Mouse (Mus musculus) Patski (cell line): ENCODE measurements around the gene Ralgps2. TPM values are rescaled to one million over a fixed set of nuclear protein-coding genes. Genes with fewer than 3 reads are reported as not detected.

Experiments used
- ATAC-seq: fragments of 100-300 bp; one replicate; pipeline ENCODE4 v1.8.0; 2021
- CTCF ChIA-PET: fragments of 350-600 bp; sonication (Branson Sonifier 250); formaldehyde crosslinking; loops from one replicate; lab custom pipeline; 2022; ENCODE audit warnings: inconsistent platforms; lab: Charles Lee
- POLR2A ChIA-PET: fragments of 350-600 bp; sonication (Branson Sonifier 250); formaldehyde crosslinking; loops from one replicate; lab custom pipeline; 2022; ENCODE audit warnings: antibody characterized with exemption, inconsistent platforms; lab: Charles Lee
- DNase-seq: peaks from one replicate; pipeline ENCODE4 v3.0.0-alpha.2; 2011; ENCODE audit warnings: low read depth, low spot score
- H3K27me3 ChIP-seq: fragments of 371-371 bp; one replicate; pipeline ENCODE4 v1.5.1; 2021
- CTCF ChIP-seq: fragments of 100-300 bp; IDR thresholded peaks from one replicate; pipeline ENCODE4 v1.5.1; 2021
- in situ Hi-C: fragments of 300-500 bp; cut with MboI; formaldehyde crosslinking; loops from 3 replicates; pipeline ENCODE4 v1.11.1; 2018; ENCODE audit warnings: low pct_unique_long_range_greater_than_20kb, mixed read lengths
- polyA plus RNA-seq: library from polyadenylated mRNA; unstranded; gene quantifications from one replicate; pipeline ENCODE4 v1.2.3, GENCODE M21; 2021

Ralgps2 gene
- polyA plus RNA-seq, 1 experiment from 2014 or later, result 7.4 TPM

- H3K27me3 ChIP-seq, result no peaks in the 10 kb centered on the region
- CTCF ChIA-PET, result no interaction called here
- no peak for TF ChIP-seq CTCF
- ATAC-seq (no peak), DNase-seq (no peak)
- POLR2A ChIA-PET, result no interaction called here
- in situ Hi-C loops, result no loop called here
Observed at GRCm38 (mm10) chr1:156778977-156779376, 160.4 kb downstream of the Ralgps2 start.

GRCm38 (mm10) chr1:156777896-156778295 is 161.5 kb downstream of the Ralgps2 start:
- ATAC-seq (no peak), DNase-seq (no peak)
- in situ Hi-C loops, result no loop called here
- ChIA-PET CTCF (no interaction called here), POLR2A (interaction anchor here (0.7 kb wide), 1 partner anchor 115 kb away, joined by 3 read pairs; no protein-coding TSS in a partner anchor)
- TF ChIP-seq CTCF, result no peak
- H3K27me3 ChIP-seq, result no peaks in the 10 kb centered on the region

- ATAC-seq (peak; percentile 95), DNase-seq (peak; percentile 77)
- no peak for TF ChIP-seq CTCF
- ChIA-PET CTCF (interaction anchor here (1.4 to 1.7 kb wide), 2 partner anchors 17 to 34 kb away, joined by 3 to 4 read pairs; no protein-coding TSS in a partner anchor), POLR2A (no interaction called here)
- H3K27me3 ChIP-seq, result no peaks in the 10 kb centered on the region
- in situ Hi-C loops, result no loop called here
Observed at GRCm38 (mm10) chr1:156775983-156776382, 163.4 kb downstream of the Ralgps2 start.

DNA sequence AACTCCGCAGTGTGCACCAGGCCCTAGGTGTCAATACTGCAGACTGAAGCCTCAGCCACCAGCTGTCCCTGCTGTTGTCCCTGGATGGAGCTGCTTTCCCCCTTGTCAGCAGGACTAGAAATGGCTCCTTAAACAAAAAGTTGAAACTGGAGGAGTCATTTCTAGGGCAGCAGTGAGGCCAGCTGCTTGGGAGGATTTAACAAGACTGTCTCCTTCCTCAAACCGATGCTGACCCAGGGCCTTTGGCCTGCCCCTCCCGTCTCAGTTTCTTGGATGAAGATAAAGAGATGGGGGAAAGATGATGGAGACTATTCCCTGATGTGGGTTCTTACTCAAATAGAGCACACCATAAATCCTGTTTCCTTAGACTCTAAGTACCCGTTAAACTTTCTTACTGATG is 164.2 kb downstream of the Ralgps2 start:
- CTCF ChIA-PET, result no interaction called here
- POLR2A ChIA-PET, result interaction anchor here (0.6 kb wide), 1 partner anchor 14 kb away, joined by 4 read pairs; no protein-coding TSS in a partner anchor
- ATAC-seq (no peak), DNase-seq (no peak)
- no peaks in the 10 kb centered on the region for H3K27me3 ChIP-seq
- in situ Hi-C loops, result no loop called here
- TF ChIP-seq CTCF, result no peak

DNA sequence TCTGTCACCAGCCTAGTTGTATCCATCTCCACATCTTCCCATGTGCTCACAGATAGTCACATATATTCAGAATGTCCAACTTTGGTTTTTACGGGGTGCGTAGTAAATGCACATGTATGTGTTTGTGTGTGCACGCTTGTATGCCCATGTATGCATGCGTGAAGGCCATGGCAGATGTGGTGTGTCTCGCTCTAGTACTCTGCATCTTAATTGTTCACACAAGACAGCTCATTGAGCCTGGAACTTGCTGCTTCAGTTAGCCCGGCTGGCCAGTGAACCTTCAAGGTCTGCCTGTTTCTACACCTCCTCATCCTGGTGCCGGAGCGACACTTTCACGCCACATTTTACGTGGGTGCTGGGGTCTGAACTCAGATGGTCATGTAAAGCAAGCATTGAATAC is 168.6 kb downstream of the Ralgps2 start:
- TF ChIP-seq CTCF, result no peak
- CTCF ChIA-PET, result no interaction called here
- ATAC-seq (no peak), DNase-seq (no peak)
- POLR2A ChIA-PET, result no interaction called here
- no peaks in the 10 kb centered on the region for H3K27me3 ChIP-seq
- in situ Hi-C loops, result no loop called here

DNA sequence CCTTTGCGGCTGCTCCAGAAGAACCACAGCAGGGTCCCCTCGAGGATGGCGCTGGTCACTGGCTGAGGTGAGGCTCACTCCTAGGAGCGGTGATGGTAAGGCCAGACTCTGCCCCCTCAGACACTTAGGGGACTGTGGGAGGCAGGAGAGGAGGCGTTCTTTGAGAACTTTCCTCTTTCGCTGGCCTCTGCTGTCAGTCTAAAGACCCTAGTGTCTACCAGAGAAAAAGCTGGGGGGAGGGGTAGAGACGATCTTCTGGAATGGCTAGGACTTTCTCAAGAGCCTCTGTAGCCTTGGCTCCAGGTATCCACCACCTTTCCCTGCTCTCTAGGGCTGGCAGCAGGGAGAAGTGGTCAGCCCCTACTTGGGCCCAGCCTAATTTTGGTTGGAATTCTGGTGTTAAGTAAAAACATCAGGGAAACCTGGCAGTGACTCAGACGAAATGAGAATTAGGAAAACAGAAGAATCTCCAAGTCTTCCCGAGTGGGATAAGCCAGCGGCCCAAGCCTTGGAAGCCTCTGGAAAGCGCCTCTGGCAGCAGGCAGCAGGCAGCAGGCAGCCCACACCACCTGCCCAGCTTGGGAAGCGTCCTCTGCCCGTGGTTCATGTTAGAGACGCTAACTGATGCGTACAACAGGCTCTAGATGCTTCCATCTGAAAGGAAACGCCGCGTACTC is 169.7 kb downstream of the Ralgps2 start:
- ChIA-PET CTCF (no interaction called here), POLR2A (no interaction called here)
- H3K27me3 ChIP-seq, result no peaks in the 10 kb centered on the region
- ATAC-seq (no peak), DNase-seq (no peak)
- no peak for TF ChIP-seq CTCF
- in situ Hi-C loops, result no loop called here

GRCm38 (mm10) chr1:156769163-156769562 is 170.3 kb downstream of the Ralgps2 start:
- no peak for DNase-seq
- no peak for TF ChIP-seq CTCF
- ChIA-PET POLR2A (no interaction called here), CTCF (no interaction called here)
- in situ Hi-C loops, result no loop called here
- no peaks in the 10 kb centered on the region for H3K27me3 ChIP-seq
- ATAC-seq, result no peak

DNA sequence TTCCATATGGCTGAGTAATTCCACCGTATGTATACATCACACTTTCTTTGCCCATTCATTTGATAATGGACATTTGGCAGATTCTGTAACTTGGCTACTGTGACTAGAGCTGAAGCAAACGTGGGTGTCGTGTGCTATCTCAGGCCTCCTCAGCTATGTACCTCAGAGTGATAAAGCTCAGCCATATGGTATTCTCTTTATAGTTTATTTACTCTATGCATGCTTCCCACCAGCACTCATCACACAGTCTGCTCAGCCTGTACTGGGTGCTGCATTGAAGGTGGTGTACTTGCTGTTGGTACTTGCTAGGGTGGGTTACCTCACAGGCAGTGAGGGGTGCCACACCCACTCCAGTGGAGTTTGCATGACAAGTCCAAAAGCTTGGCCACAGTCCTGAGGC is 174.1 kb downstream of the Ralgps2 start:
- TF ChIP-seq CTCF, result no peak
- CTCF ChIA-PET, result no interaction called here
- no peak for ATAC-seq
- no peak for DNase-seq
- in situ Hi-C loops, result no loop called here
- POLR2A ChIA-PET, result no interaction called here
- H3K27me3 ChIP-seq, result no peaks in the 10 kb centered on the region

GRCm38 (mm10) chr1:156764584-156764983 is 174.8 kb downstream of the Ralgps2 start:
- ATAC-seq (no peak), DNase-seq (no peak)
- no peak for TF ChIP-seq CTCF
- POLR2A ChIA-PET, result no interaction called here
- in situ Hi-C loops, result no loop called here
- no peaks in the 10 kb centered on the region for H3K27me3 ChIP-seq
- CTCF ChIA-PET, result no interaction called here

GRCm38 (mm10) chr1:156763280-156763679 is 176.1 kb downstream of the Ralgps2 start:
- POLR2A ChIA-PET, result interaction anchor here (0.6 kb wide), 1 partner anchor 314 kb away, joined by 3 read pairs; no protein-coding TSS in a partner anchor
- H3K27me3 ChIP-seq, result no peaks in the 10 kb centered on the region
- ATAC-seq (no peak), DNase-seq (no peak)
- in situ Hi-C loops, result no loop called here
- TF ChIP-seq CTCF, result no peak
- CTCF ChIA-PET, result no interaction called here

DNA sequence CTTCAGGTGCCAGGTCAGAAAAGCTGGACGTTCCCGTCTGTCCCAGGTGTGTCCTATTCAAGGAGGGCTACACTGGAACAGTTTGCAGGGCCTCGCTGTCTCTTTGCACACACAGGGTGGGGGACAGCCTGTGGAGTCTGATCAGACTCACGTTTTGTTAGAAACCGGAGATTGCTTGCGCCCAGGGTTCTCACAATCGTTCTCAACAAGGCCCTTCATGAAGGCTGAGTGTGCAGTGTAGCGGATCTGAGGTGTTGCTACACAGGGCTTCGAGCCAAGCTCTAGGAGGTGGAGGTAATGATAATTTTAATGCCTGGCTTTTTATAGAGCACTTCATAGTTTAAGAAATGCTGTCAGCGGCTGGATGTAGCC is 178.0 kb downstream of the Ralgps2 start:
- no peak for DNase-seq

More for the DNA sequence above, 178.0 kb downstream of the Ralgps2 start:
- in situ Hi-C loops, result no loop called here
- ATAC-seq, result peak; percentile 47
- no peaks in the 10 kb centered on the region for H3K27me3 ChIP-seq
- TF ChIP-seq CTCF, result no peak
- CTCF ChIA-PET, result no interaction called here
- POLR2A ChIA-PET, result interaction anchor here (0.6 kb wide), 1 partner anchor 14 kb away, joined by 4 read pairs; no protein-coding TSS in a partner anchor
